9 mouse cellular contexts compared by ENCODE assay signal in the genomic region with DNA sequence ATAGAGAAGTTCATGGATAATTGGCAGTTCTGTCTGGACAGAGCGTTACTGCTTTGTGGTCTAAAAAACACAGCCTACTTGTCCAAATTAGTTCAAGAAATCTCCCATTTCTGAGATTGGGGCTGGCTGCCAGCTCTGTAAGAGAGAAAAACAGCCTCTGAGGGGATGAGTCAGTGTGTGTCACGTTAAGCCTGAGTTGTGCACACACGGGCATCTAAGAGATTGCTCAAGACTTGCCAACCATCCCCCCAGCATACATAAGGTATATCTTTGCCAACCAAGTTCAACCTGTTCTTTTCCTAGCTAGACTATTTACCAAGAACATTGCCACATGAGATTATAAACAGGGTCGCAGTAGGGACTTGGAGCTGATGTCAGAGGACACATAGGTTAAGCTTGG. TPM values are rescaled to one million over a fixed set of nuclear protein-coding genes. Genes with fewer than 3 reads are reported as not detected.
DNase-seq lines count a peak whose midpoint lies in the region; ATAC-seq and TF ChIP-seq lines count a peak whose summit lies in the region.
"Had no signal": no experiment of that assay in that cellular context is flagged by ENCODE, and none has a peak within 500 bp of the region (broad histone marks: within the 10 kb centered on the region; RNA-seq: fewer than 3 reads in every experiment).

No protein-coding gene starts in this region.

- peak; percentile 19 for DNase-seq in kidney, postnatal 14 days
- DNase-seq in adrenal gland, adult (ENCODE audit: inconsistent age in 2 of 2, low spot score in 1 of 2) = peak; percentile 86 to 88
- peak; percentile 4 to 13 for DNase-seq in frontal cortex, postnatal 14 days (ENCODE audit: low spot score in 2 of 2)
- DNase-seq in left cerebral cortex, postnatal 14 days (ENCODE audit: low spot score in 2 of 2) = peak; percentile 60 to 72
- DNase-seq in spleen, adult 18-20 months = no peak

- no peak overlapping the region for H3K4me2 ChIP-seq in kidney, embryonic 14.5 days (replicated peaks; ENCODE audit: low read depth, low read length)
- no peak overlapping the region for H3K4me2 ChIP-seq in intestine, postnatal 0 days (replicated peaks; ENCODE audit: low read depth)

- H3K9me3 ChIP-seq in kidney, embryonic 14.5 days (ENCODE audit: control insufficient read depth, low read length) = no peaks in the 10 kb centered on the region
- H3K9me3 ChIP-seq in intestine, postnatal 0 days (ENCODE audit: control insufficient read depth) = no peaks in the 10 kb centered on the region

- no peak for ATAC-seq in kidney, embryonic 14.5 days (ENCODE audit: low FRiP score, low TSS enrichment)
- ATAC-seq in erythroblast, adult 5-6 weeks (replicated peaks; ENCODE audit: low FRiP score, poor library complexity, severe bottlenecking) = no peak
- no peak for ATAC-seq in intestine, postnatal 0 days

- no peak overlapping the region for H3K9ac ChIP-seq in kidney, embryonic 14.5 days (ENCODE audit: low read depth, low read length)
- no peak overlapping the region for H3K9ac ChIP-seq in intestine, postnatal 0 days (ENCODE audit: low read depth, low read length)

- H3K4me3 ChIP-seq in kidney, embryonic 14.5 days (ENCODE audit: low read length) = no peak overlapping the region
- H3K4me3 ChIP-seq in intestine, postnatal 0 days (ENCODE audit: low read depth, low read length) = no peak overlapping the region
- H3K4me3 ChIP-seq: erythroblast, embryonic 14.5 days had no signal

- intact Hi-C loops in left cerebral cortex, postnatal 14 days (cut with DNase I) = no loop called here

- H3K36me3 ChIP-seq in kidney, embryonic 14.5 days (ENCODE audit: control insufficient read depth, insufficient read depth, low read length) = no peaks in the 10 kb centered on the region
- H3K36me3 ChIP-seq in intestine, postnatal 0 days (ENCODE audit: control insufficient read depth, insufficient read depth) = no peaks in the 10 kb centered on the region

- no peak overlapping the region for H3K27ac ChIP-seq in kidney, embryonic 14.5 days (ENCODE audit: low read depth, low read length)
- H3K27ac ChIP-seq in intestine, postnatal 0 days (ENCODE audit: low read depth, low read length) = no peak overlapping the region

- H3K27me3 ChIP-seq in kidney, embryonic 14.5 days (ENCODE audit: control insufficient read depth, insufficient read depth, low read length) = no peaks in the 10 kb centered on the region
- H3K27me3 ChIP-seq in intestine, postnatal 0 days (replicated peaks; ENCODE audit: control insufficient read depth, insufficient read depth, low read length) = no peaks in the 10 kb centered on the region

- no peaks in the 10 kb centered on the region for H3K4me1 ChIP-seq in kidney, embryonic 14.5 days (ENCODE audit: control insufficient read depth, insufficient read depth, low read length)
- no peaks in the 10 kb centered on the region for H3K4me1 ChIP-seq in intestine, postnatal 0 days (replicated peaks; ENCODE audit: control insufficient read depth, insufficient read depth, low read length)

- TF ChIP-seq CTCF in intestine, postnatal 0 days (IDR thresholded peaks at IDR 0.05; ENCODE audit: low read depth) = no peak

- 77% methylated on average over 4 of the region's 4 CpGs for WGBS in kidney, embryonic 14.5 days
- 55% methylated on average over 4 of the region's 4 CpGs for WGBS in intestine, postnatal 0 days

RNA-seq across cellular contexts. Expression of a gene that starts 44.9 kb away (rescaled TPM):
- 99.0 and 136 TPM in 2 replicates for polyA plus RNA-seq in kidney, embryonic 14.5 days (2014; fragmentation: Nextera tagmentation; extraction: Ambion mirVana)
- 100 to 1,000 TPM; 169 to 171 TPM for total RNA-seq in left cerebral cortex, postnatal 14 days (2021)
- total RNA-seq in erythroblast, adult 5-6 weeks (2015; ENCODE audit: low replicate concordance) = 187 and 214 TPM in 2 replicates
- total RNA-seq in erythroblast, adult 5-6 weeks (2017; ENCODE audit: low replicate concordance) = 274 and 279 TPM in 2 replicates
- polyA plus RNA-seq in intestine, postnatal 0 days (2015; fragmentation: Nextera tagmentation; extraction: Ambion mirVana) = 93.4 and 95.9 TPM in 2 replicates

Comparison
In these comparisons a context has a peak if more than half of its experiments do, and no peak if none do; other contexts are left out.
1. DNase-seq: peak in kidney, postnatal 14 days (single experiment), adrenal gland, adult (2 of 2), frontal cortex, postnatal 14 days (2 of 2) and left cerebral cortex, postnatal 14 days (2 of 2); none in spleen, adult 18-20 months (0 of 2).